Mouse (Mus musculus): ENCODE measurements at regions not wholly inside any gene's neighbourhood (a gene's known extent, or its start where the extent isn't known, plus 50 kb on each side); places are given as distances from the start of the nearest gene placed in this dataset.

DNA sequence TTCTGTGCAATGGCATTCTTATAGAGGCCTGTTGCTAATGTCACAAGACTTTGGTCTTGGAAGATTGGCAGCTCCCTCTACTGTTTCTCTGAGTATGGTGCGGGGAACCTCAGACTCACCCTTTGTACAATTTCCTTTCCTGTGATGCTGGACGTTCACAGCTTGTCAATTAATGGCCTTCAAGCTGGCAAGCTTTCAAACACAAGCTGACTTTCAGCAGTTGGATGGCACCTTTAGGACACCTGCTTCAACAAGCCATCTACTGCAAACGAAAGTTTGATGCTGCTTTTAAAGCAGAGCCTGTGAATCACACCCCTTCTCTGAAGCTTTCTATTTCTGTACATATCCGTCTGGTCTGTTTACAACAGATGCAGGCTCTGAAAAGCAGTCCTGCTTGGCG lies 841.0 kb upstream of the Ptprd start:
- DNase-seq: peak; percentile 58
